Mouse (Mus musculus): ENCODE measurements at regions not wholly inside any gene's neighbourhood (a gene's known extent, or its start where the extent isn't known, plus 50 kb on each side); places are given as distances from the start of the nearest gene placed in this dataset.

DNA sequence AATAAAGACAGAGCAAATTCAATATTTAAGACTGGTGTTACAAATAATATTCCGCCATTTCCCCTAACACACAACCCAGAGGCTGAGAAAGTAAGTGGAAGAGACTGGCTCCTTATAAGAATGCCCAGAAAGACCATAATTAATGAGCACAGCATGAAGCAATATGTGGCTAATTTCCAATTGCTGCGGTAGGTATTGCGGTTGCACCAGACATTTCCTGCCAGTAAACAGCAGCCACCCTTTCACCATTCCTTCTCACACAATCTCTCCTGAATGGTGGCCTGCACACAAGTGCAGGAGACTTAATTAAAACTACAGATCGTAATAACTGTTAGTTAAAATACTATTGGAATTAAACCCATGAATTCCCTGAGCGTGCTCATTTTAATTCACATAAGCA is 71.8 kb upstream of the Pabpc6 start:
- Histone ChIP-seq H3K4me2 (replicated peaks; ENCODE audit: low read depth, low read length) (no peak overlapping the region), H3K36me3 (ENCODE audit: insufficient read depth, low read length) (no peaks in the 10 kb centered on the region), H3K27ac (ENCODE audit: low read length) (no peak overlapping the region), H3K4me3 (ENCODE audit: low read depth, low read length) (no peak overlapping the region), H3K27me3 (replicated peaks; ENCODE audit: insufficient read depth, low read length) (no peaks in the 10 kb centered on the region), H3K9ac (replicated peaks; ENCODE audit: low read depth) (no peak overlapping the region), H3K4me1 (ENCODE audit: insufficient read depth, low read depth, low read length) (no peaks in the 10 kb centered on the region), H3K9me3 (ENCODE audit: low read length) (no peaks in the 10 kb centered on the region)
- ATAC-seq (no peak), DNase-seq (ENCODE audit: low spot score) (no peak)
- no peak for TF ChIP-seq CTCF (IDR thresholded peaks at IDR 0.05)
- TF ChIP-seq EP300 (IDR thresholded peaks at IDR 0.05) = no peak
- WGBS = 72% methylated on average over 5 of the region's 5 CpGs

DNA sequence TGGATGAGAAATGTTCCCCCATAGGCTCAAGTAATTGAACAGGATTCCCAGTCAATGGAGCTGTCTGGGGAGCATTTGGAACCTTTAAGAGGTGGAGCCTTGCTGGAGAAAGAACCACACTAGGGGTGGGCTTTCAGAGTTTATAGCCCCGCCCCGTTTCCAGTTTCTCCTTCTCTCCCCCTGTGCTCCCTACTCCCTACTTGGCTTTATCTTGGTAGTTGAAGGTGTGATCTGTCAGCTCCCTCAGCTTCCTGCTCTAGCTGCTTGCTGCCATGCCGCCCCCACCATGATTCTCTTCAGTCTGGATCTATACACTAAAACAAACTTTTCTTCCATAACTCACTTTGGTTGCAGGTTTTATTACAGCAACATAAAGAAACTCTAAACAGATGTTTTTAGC is 59.5 kb upstream of the Pabpc6 start:
- 51% methylated on average over 3 of the region's 3 CpGs for WGBS
- Histone ChIP-seq H3K4me2 (replicated peaks; ENCODE audit: low read depth, low read length) (no peak overlapping the region), H3K9ac (replicated peaks; ENCODE audit: low read depth) (no peak overlapping the region), H3K4me1 (ENCODE audit: insufficient read depth, low read depth, low read length) (no peaks in the 10 kb centered on the region), H3K36me3 (ENCODE audit: insufficient read depth, low read length) (no peaks in the 10 kb centered on the region), H3K9me3 (ENCODE audit: low read length) (no peaks in the 10 kb centered on the region), H3K27me3 (replicated peaks; ENCODE audit: insufficient read depth, low read length) (no peaks in the 10 kb centered on the region), H3K4me3 (ENCODE audit: low read depth, low read length) (no peak overlapping the region), H3K27ac (ENCODE audit: low read length) (no peak overlapping the region)
- no peak for ATAC-seq
- TF ChIP-seq EP300 (IDR thresholded peaks at IDR 0.05) = no peak
- no peak for TF ChIP-seq CTCF (IDR thresholded peaks at IDR 0.05)
- no peak for DNase-seq (ENCODE audit: low spot score)

DNA sequence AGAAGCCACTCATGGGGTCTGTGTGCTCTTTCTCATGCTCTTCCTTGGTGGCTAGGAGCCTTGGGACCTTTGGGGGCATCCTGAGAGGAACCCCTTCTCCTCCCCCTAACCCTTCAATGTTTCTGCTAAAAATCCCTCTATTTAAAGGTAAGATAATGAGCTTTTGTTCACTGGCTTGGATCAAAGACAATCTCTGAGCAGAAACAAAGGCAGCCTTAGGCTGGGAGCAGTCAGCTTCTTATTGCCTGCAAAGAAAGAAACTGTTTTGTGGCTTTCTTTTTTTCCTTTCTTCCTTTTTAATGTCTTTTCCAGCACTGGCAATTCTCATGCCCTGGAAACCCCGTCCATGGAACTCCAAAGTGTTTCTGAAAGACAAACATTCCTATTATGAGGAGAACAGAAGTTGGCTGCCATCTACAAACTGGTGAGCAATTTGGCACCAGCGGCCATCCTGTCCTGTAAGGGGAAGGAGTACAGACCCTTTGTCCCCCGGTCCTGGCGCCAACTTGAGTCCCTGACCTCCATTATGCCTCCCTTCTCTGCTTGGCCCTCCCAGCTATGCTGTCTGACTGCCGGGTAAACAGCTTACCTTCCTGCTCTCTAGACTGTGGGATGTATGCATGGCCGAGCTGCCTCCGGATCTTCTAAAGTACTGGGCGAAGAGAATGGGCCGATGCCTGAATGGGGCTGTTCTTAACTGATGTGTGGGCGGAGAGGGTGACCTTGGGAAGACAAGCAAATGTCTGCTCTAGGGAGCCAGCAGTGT is 56.4 kb upstream of the Pabpc6 start:
- ATAC-seq = peak; percentile 25; the same call in 1 of the 2 replicates

DNA sequence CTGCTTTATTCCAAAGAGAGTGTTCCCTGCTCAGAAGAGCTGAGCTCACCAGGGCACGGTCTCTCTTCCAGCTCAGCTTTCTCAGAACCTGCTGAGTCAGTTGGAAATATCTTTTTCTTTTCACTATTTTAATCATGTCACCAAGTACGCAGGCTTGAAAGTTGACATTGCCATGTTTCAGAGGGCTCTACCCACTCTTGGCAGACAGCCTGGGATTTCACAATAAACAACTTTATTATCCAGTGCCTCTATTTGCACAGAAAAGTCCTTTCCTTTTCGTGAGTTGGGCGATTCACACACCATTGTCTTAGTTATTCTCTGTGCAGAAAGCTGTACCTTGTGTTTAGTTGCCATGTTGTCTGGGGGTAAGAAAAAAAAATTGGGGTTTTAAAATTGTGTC is 54.0 kb upstream of the Pabpc6 start:
- ATAC-seq (peak; percentile 23; the same call in 1 of the 2 replicates), DNase-seq (ENCODE audit: low spot score) (peak; percentile 48)
- Histone ChIP-seq H3K4me2 (replicated peaks; ENCODE audit: low read depth, low read length) (no peak overlapping the region), H3K27ac (ENCODE audit: low read length) (no peak overlapping the region), H3K36me3 (ENCODE audit: insufficient read depth, low read length) (no peaks in the 10 kb centered on the region), H3K9ac (replicated peaks; ENCODE audit: low read depth) (no peak overlapping the region), H3K4me1 (ENCODE audit: insufficient read depth, low read depth, low read length) (no peaks in the 10 kb centered on the region), H3K4me3 (ENCODE audit: low read depth, low read length) (no peak overlapping the region), H3K27me3 (replicated peaks; ENCODE audit: insufficient read depth, low read length) (no peaks in the 10 kb centered on the region), H3K9me3 (ENCODE audit: low read length) (no peaks in the 10 kb centered on the region)
- TF ChIP-seq EP300 (IDR thresholded peaks at IDR 0.05) = no peak
- no peak for TF ChIP-seq CTCF (IDR thresholded peaks at IDR 0.05)
- 14% methylated on average over 4 of the region's 4 CpGs for WGBS

More for the DNA sequence above, 56.4 kb upstream of the Pabpc6 start:
- WGBS = 60% methylated on average over 10 of the region's 10 CpGs
- H3K27ac ChIP-seq (ENCODE audit: low read length) = no peak overlapping the region
- TF ChIP-seq CTCF (IDR thresholded peaks at IDR 0.05) (no peak), EP300 (IDR thresholded peaks at IDR 0.05) (no peak)
- H3K9me3 ChIP-seq (ENCODE audit: low read length) = no peaks in the 10 kb centered on the region
- H3K4me2 ChIP-seq (replicated peaks; ENCODE audit: low read depth, low read length) = no peak overlapping the region
- no peaks in the 10 kb centered on the region for H3K4me1 ChIP-seq (ENCODE audit: insufficient read depth, low read depth, low read length)
- H3K9ac ChIP-seq (replicated peaks; ENCODE audit: low read depth) = no peak overlapping the region
- no peak overlapping the region for H3K4me3 ChIP-seq (ENCODE audit: low read depth, low read length)
- no peak for DNase-seq (ENCODE audit: low spot score)
- no peaks in the 10 kb centered on the region for H3K36me3 ChIP-seq (ENCODE audit: insufficient read depth, low read length)
- H3K27me3 ChIP-seq (replicated peaks; ENCODE audit: insufficient read depth, low read length) = no peaks in the 10 kb centered on the region

DNA sequence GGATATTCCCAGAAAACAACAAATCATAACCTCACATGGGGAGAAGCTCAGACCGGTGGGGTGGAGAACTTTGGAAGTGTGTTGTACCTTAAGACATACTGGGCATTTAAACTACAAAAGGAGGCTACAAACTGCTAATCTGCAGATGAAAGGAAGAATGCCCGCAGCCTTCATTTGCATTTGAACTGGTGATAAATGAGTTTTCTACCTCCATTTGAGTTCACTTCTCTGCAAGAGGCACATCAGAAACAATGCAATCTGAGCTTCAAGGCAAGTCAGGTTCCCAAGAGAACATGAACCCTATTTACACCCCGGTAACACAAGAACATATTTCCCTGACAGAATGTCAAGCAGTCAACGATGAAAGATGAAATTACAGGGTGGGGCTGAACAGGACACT is 53.2 kb upstream of the Pabpc6 start:
- H3K36me3 ChIP-seq (ENCODE audit: insufficient read depth, low read length) = no peaks in the 10 kb centered on the region
- H3K4me3 ChIP-seq (ENCODE audit: low read depth, low read length) = no peak overlapping the region
- no peak overlapping the region for H3K27ac ChIP-seq (ENCODE audit: low read length)
- H3K9me3 ChIP-seq (ENCODE audit: low read length) = no peaks in the 10 kb centered on the region
- no peaks in the 10 kb centered on the region for H3K27me3 ChIP-seq (replicated peaks; ENCODE audit: insufficient read depth, low read length)
- WGBS = 23% methylated on average over 4 of the region's 4 CpGs
- no peak overlapping the region for H3K9ac ChIP-seq (replicated peaks; ENCODE audit: low read depth)
- DNase-seq (ENCODE audit: low spot score) = no peak
- TF ChIP-seq CTCF (IDR thresholded peaks at IDR 0.05) (no peak), EP300 (IDR thresholded peaks at IDR 0.05) (no peak)
- H3K4me2 ChIP-seq (replicated peaks; ENCODE audit: low read depth, low read length) = no peak overlapping the region
- H3K4me1 ChIP-seq (ENCODE audit: insufficient read depth, low read depth, low read length) = no peaks in the 10 kb centered on the region
- no peak for ATAC-seq

All from lung, postnatal 0 days (tissue).